Mouse (Mus musculus): ENCODE data around the gene Ubxn7. TPM values are rescaled to one million over a fixed set of nuclear protein-coding genes. Genes with fewer than 3 reads are reported as not detected.

Gene Ubxn7
- total RNA-seq (2023): 71.7 TPM

GRCm38 (mm10) chr16:32332040-32332555 is at the start of gene Ubxn7:
Gene Ubxn7, plus strand, starts transcription at chr16:32332257.

DNA sequence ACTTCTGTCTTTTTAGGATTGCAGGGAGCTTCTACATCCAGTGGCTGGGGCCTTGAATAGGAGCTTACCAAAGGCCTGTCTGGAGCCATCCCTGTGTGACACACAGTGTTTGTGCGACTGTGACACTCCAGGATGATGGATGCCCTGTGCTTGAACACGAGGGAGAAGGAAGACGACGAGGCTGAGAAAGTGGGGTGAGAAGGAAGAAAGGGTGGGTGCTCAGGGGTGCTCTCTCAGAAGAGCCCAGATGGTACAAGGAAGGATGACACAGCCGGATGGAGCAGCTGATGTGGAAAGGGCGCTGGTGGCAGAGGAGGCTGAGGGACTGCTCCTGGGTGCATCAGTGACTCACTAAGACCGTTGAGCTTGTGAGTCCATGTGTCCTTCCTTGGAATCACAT is 68.2 kb downstream of the Ubxn7 start, which contains the start of gene Tm4sf19:
TSS of gene Tm4sf19 (plus strand) at position 240 of the 400 bp plus-strand sequence.

GRCm38 (mm10) chr16:32419517-32420483 is 87.7 kb downstream of the Ubxn7 start, which contains the start of gene Tctex1d2:
Gene Tctex1d2, plus strand, starts transcription at chr16:32419702.

DNA sequence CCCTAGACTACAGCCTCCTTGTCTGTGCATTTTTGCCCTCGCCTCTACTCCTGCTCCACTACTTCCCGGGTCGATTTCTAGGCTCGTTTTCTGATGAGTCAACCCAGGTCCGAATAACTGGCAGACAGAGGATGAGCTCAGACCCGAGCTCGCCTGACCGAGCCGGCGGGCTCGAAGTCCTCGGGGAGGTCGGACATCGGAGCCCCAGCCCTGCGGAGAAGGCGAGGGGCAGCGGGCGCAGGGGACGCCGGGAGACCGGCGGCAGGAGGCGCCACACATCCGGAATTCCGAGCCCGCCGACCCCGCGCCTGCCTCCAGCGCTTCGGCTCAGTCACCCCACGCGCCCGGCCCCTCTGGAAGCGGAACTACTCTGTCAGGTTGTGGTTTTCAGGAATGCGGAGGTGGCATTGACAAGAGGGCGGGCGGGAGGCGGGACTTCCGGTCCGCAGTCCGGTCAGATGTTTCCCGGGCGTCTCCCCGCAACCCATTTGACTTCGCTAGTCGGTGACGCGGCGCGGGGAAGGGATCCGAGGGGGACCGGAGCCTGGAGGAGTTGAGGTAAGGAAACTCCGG is 98.5 kb downstream of the Ubxn7 start, which contains the start of gene Pcyt1a:
TSS of gene Pcyt1a (plus strand) at position 448 of the 573 bp plus-strand sequence.

Other genes starting within 250 kb of the Ubxn7 start
- gene Pigx, start 232.5 kb upstream of the Ubxn7 start, total RNA-seq (2023): 50.2 TPM
- 11.7 TPM for gene Cep19, start 232.5 kb upstream of the Ubxn7 start, total RNA-seq (2023)
- gene Nrros, start 166.7 kb upstream of the Ubxn7 start, total RNA-seq (2023): 74.4 TPM
- not detected for gene Bex6, start 152.4 kb upstream of the Ubxn7 start, total RNA-seq (2023)
- gene Fbxo45, start 85.1 kb upstream of the Ubxn7 start, total RNA-seq (2023): 7.0 TPM
- 9.8 TPM for gene Wdr53, start 85.0 kb upstream of the Ubxn7 start, total RNA-seq (2023)
- 1.1 TPM for gene Smco1, start 60.8 kb upstream of the Ubxn7 start, total RNA-seq (2023)
- 17.2 TPM for gene Rnf168, start 54.8 kb upstream of the Ubxn7 start, total RNA-seq (2023)
- not detected for gene Tm4sf19, start 68.2 kb downstream of the Ubxn7 start, total RNA-seq (2023)
- 2.1 TPM for gene Tctex1d2, start 87.4 kb downstream of the Ubxn7 start, total RNA-seq (2023)
- gene Pcyt1a, start 98.7 kb downstream of the Ubxn7 start, total RNA-seq (2023): 28.1 TPM
- gene Slc51a, start 155.6 kb downstream of the Ubxn7 start, total RNA-seq (2023): not detected
- not detected for gene Zdhhc19, start 164.0 kb downstream of the Ubxn7 start, total RNA-seq (2023)

Measured in CD8-positive naive resting alpha-beta T cell, adult 57 days (primary cell).